Mouse (Mus musculus): ENCODE measurements around the gene Hmga1. TPM values are rescaled to one million over a fixed set of nuclear protein-coding genes. Genes with fewer than 3 reads are reported as not detected.

Hmga1 gene
- polyA plus RNA-seq, 1 experiment from 2014 or later: 106 TPM

DNA sequence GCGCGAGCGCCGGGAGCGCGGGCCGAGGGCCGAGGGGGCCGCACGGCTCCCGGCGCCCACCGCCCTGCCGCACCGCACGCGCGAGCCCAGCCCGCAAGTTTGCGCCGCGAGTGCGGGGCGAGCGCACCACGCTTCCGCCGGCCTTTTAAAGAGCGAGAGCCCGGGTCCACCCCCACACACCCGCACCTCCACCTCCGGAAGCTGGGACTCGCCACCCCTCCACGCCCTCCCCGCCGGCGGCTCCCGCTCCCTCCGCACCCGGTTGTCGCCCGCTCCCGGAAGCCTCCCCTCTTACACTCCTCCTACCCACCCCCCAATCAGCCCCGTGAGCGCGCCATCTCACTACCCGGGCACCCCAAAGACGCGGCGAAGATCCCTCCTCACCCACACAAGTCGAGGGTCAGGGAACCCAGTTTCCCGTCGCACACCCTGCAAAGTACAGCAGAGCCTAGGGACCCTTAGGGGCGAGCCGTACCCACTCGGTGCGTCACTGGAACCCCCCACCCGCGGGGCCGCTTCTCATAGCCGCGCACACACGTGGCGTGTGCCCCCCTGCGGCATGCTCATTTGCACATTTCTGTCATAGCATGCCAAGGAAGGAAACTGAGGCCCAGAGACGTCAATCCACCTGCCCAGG lies 42.9 kb upstream of the Hmga1 start:
- Histone ChIP-seq H3K4me3 (peak overlapping the region; percentile 53), H3K27me3 (peaks cover 43% of the 10 kb centered on the region), H3K27ac (replicated peaks) (no peak overlapping the region), H3K9ac (replicated peaks) (peak overlapping the region; percentile 52), H3K9me3 (no peaks in the 10 kb centered on the region), H3K4me2 (replicated peaks) (peak overlapping the region; percentile 79), H3K36me3 (no peaks in the 10 kb centered on the region), H3K4me1 (peaks cover 28% of the 10 kb centered on the region)
- peak; percentile 39; the same call in 1 of the 2 replicates for ATAC-seq (replicated peaks)
- WGBS: under 1% methylated on average over 64 of the region's 66 CpGs

DNA sequence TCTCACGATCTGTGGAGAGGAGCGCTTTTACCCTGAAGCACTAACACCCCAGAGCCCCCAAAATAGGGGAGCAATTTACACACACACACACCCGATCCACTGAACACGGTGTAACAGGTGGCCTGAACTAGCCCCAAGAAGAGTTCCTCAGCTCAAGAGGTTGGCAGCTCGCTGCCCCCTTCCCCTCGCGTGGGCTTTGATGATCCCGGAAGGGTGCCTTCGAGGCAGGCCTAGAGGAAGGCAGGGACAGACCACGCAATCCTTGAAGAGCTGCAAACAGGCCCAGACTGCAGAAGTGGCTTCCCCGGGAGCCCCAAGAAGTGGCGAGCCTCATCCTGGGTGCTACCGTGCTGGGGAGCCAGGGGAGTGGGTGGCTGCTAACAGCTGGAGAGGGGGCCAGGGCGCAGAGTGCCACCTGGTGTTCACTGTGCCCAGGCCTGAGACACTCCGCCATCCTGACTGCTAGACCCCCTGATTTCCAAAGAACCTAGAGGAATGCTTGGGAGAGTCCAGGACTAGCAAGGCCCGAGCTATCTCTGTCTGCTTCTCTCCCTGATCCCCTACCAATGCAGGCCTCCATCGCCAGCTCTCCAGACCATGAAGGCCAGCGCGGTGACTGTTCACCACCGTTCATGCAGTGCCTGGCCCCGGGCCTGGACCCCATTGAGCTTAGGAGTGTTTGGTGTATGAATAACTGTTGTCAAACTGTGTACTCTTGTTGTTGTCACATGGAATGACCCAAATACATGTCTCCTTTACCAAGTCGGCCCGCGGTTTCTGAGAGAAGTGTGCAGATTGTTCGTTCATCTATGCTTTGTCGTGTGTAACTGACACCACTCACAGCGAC lies 42.2 kb upstream of the Hmga1 start:
- H3K27me3 ChIP-seq: peaks cover 43% of the 10 kb centered on the region
- no peaks in the 10 kb centered on the region for H3K36me3 ChIP-seq
- no peak overlapping the region for H3K9ac ChIP-seq (replicated peaks)
- ATAC-seq (replicated peaks): 0 out of 2 replicates have a peak, but pooled peaks have one; percentile 11
- H3K9me3 ChIP-seq: no peaks in the 10 kb centered on the region
- H3K27ac ChIP-seq (replicated peaks): no peak overlapping the region
- peaks cover 35% of the 10 kb centered on the region for H3K4me1 ChIP-seq
- H3K4me3 ChIP-seq: peak overlapping the region; percentile 53; the same call in 1 of the 2 replicates
- H3K4me2 ChIP-seq (replicated peaks): peak overlapping the region; percentile 79
- WGBS: 28% methylated on average over 27 of the region's 27 CpGs

DNA sequence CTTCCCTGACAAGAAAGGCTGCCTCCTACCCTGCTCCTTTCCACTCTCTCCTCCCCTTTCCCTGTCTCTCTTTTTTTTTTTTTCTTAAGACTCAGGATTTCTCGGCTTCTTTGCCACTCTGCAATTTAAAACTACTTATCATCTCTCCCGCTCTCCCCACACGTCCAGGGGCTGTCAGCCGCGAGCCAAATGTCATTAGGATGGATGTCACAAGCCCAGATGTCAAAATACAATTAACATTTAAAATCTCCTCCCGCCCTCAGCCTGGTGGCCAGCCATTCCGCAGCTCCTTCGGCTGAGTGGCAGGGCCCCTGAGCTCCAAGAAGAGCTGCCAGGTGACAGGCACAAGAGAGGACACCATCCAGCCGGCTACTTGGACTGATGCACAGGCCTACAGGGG lies 38.0 kb upstream of the Hmga1 start:
- no peak overlapping the region for H3K4me2 ChIP-seq (replicated peaks)
- no peak overlapping the region for H3K9ac ChIP-seq (replicated peaks)
- no peak for ATAC-seq (replicated peaks)
- no peak overlapping the region for H3K27ac ChIP-seq (replicated peaks)
- H3K36me3 ChIP-seq: no peaks in the 10 kb centered on the region
- H3K9me3 ChIP-seq: no peaks in the 10 kb centered on the region
- H3K27me3 ChIP-seq: peaks cover 39% of the 10 kb centered on the region
- H3K4me3 ChIP-seq: no peak overlapping the region
- 7% methylated on average over 9 of the region's 9 CpGs for WGBS
- peaks cover 26% of the 10 kb centered on the region for H3K4me1 ChIP-seq

DNA sequence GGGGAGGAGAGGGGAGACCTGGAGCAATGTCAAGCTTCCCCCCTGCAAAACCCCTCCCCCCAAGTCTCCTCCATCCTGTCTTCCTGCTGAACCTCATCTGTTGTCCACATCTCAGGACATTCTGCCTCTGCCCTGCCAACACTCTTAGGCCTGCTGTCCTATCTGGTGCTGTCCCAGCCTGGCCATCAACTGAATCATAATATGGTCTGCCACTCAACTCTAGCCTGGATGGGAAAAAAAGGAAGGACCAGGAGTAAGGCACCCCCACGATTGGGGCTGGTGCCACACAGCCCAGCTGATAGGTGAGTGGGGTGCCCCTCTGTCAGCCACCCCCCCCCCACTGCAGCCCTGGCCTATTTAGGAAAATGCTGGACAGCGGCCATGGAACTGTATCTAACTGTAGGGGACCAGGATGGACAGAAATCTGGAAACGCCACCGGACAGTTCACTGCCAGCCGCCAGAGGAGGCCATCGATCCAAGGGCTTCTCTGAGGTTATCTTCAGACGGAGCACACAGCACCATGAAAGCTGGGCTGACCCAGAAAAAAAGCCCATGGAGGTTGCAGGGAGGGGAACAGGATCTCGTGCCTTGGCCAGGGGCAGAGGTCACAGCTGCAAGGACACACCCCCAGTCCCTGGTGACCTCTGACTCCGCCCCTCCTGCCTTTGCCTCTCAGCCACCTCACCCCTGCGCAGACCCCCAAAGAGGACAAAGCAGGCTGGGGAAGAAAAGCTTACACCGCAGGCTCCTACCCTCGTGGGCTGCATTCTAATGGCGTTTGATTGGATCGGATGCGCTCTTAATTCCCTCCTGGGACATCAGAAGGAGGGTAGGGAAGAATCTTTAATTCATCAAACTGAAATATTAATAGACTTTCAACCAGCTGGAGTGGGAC lies 37.3 kb upstream of the Hmga1 start:
- Histone ChIP-seq H3K4me3 (no peak overlapping the region), H3K9me3 (no peaks in the 10 kb centered on the region), H3K4me1 (peaks cover 21% of the 10 kb centered on the region), H3K4me2 (replicated peaks) (no peak overlapping the region), H3K27ac (replicated peaks) (no peak overlapping the region), H3K27me3 (peaks cover 34% of the 10 kb centered on the region), H3K36me3 (no peaks in the 10 kb centered on the region), H3K9ac (replicated peaks) (no peak overlapping the region)
- no peak for ATAC-seq (replicated peaks)
- WGBS: 28% methylated on average over 15 of the region's 15 CpGs

DNA sequence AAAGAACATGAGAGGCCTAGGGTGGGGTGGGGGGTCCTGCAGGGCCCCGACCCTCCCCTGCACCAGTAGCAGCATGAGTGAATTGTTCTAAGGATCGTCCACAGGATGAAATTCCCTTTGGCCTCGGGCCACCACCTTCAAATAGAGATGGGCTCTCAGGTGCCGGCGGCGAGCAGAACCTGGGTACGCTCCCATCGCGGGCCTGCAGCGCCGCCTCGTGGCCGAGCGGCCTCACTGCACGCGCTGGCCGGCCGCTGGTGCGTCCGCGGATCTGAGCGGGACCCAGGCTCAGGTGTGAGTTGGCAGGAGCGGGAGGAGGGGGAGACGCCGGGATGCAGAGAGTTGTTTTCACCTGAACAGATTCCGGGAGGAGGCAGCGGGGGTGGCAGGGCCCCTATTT lies 35.7 kb upstream of the Hmga1 start:
- WGBS: under 1% methylated on average over 23 of the region's 27 CpGs
- H3K4me1 ChIP-seq: peaks cover 19% of the 10 kb centered on the region
- ATAC-seq (replicated peaks): 0 out of 2 replicates have a peak, but pooled peaks have one; percentile 40
- H3K27me3 ChIP-seq: peaks cover 19% of the 10 kb centered on the region
- H3K9ac ChIP-seq (replicated peaks): no peak overlapping the region
- no peak overlapping the region for H3K4me3 ChIP-seq
- no peak overlapping the region for H3K27ac ChIP-seq (replicated peaks)
- no peaks in the 10 kb centered on the region for H3K36me3 ChIP-seq
- no peaks in the 10 kb centered on the region for H3K9me3 ChIP-seq
- peak overlapping the region; percentile 34 for H3K4me2 ChIP-seq (replicated peaks)

DNA sequence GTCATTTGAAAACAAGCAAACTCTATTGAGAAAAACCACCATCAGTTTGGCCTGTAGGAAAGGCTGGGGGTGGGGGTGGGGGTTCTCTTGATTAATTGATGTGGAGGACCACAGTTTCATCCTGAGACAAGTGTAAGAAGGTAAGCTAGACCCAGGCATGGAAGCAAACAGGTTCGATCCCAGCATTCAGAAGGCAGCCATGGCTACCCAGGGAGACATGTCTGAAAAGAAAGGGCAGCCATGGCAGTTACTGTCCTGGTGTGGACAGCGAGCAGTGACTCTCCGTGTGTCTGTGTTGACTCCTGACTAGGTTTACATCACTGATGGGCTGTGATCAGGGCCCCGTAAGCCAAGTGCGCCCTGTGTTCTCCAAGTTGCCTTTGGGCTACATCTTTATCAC lies 35.0 kb upstream of the Hmga1 start, which contains the start of gene Grm4:
TSS of gene Grm4 (minus strand) at position 101 of the 400 bp plus-strand sequence.
- Histone ChIP-seq H3K9ac (replicated peaks) (no peak within 1 kb of the TSS), H3K27ac (replicated peaks) (no peak within 1 kb of the TSS), H3K4me2 (replicated peaks) (peak within 1 kb of the TSS; percentile 34), H3K4me1 (peaks cover 19% of the 10 kb centered on the region), H3K27me3 (peaks cover 19% of the 10 kb centered on the region), H3K9me3 (no peaks in the 10 kb centered on the region), H3K36me3 (no peaks in the 10 kb centered on the region), H3K4me3 (no peak within 1 kb of the TSS)
- no peak for ATAC-seq (replicated peaks)
- 78% methylated on average over 5 of the region's 5 CpGs for WGBS

DNA sequence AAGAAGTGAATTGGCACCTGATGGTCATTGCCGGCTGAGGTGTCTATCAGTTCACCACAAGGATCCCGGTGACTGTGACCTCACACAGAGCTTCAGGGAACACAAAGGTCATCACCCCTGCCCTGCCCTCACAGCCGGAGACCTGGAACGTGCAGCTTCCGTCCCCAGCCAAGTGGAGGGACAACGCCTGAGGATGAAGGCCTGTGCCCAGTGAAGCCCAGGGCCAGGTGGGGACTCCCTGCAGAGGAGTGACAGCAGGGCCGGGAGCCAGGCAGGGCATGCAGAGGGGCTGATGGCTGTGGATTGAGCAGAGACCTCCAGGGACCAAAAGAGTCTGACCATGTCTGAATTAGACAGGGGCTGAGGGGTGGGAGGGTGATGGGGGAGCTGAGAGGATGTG lies 33.2 kb upstream of the Hmga1 start:
- ATAC-seq (replicated peaks): no peak
- H3K4me1 ChIP-seq: peaks cover 14% of the 10 kb centered on the region

DNA sequence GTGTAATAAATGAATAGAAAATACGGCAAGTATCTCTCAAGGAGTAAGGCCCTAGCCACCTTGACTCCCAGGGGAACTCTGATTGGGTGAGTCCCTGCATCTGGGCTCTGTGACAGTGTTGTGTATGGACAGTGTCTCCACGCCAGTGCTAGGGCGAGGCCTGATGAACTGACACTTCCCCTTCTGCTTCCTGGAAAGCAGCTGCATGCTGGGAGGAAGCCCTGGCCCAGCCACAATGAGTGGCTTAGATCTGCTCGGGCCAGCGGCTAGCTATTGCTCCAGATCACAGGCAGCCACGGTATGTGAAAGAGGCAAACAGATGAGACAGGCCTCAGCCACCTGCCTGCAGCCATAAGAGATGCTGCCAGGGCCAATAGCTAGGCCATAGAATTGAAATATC lies 29.1 kb upstream of the Hmga1 start:
- no peaks in the 10 kb centered on the region for H3K27me3 ChIP-seq
- H3K9me3 ChIP-seq: no peaks in the 10 kb centered on the region
- 82% methylated on average over 6 of the region's 6 CpGs for WGBS
- H3K4me3 ChIP-seq: no peak overlapping the region
- ATAC-seq (replicated peaks): no peak
- H3K4me2 ChIP-seq (replicated peaks): no peak overlapping the region
- no peak overlapping the region for H3K27ac ChIP-seq (replicated peaks)
- no peak overlapping the region for H3K9ac ChIP-seq (replicated peaks)
- H3K36me3 ChIP-seq: no peaks in the 10 kb centered on the region
- no peaks in the 10 kb centered on the region for H3K4me1 ChIP-seq

More for the DNA sequence above, 33.2 kb upstream of the Hmga1 start:
- Histone ChIP-seq H3K4me2 (replicated peaks) (no peak overlapping the region), H3K9ac (replicated peaks) (no peak overlapping the region), H3K36me3 (no peaks in the 10 kb centered on the region), H3K27ac (replicated peaks) (no peak overlapping the region), H3K4me3 (no peak overlapping the region), H3K9me3 (no peaks in the 10 kb centered on the region), H3K27me3 (peaks cover 19% of the 10 kb centered on the region)
- 69% methylated on average over 7 of the region's 7 CpGs for WGBS

DNA sequence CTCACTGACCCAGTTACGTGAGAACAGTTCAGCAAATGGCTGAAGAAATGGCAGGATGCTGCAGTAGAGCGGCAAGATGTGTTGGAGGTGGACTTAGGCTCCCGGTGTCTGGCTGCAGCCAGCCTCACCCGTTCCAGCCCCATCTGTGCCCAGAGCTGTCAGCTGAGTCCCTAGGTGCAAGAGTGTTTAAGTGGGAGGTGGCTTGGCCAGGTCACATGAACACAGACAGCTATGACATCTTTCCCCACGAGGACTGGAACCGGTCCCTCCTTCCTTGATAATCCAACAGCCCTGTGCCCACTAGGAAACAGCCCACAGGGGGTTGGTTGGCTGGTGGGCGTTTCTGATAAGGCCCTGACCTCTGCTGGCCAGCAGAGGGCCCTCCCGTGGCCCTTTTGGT lies 28.3 kb upstream of the Hmga1 start:
- no peaks in the 10 kb centered on the region for H3K4me1 ChIP-seq
- no peak overlapping the region for H3K4me3 ChIP-seq
- ATAC-seq (replicated peaks): no peak
- no peak overlapping the region for H3K9ac ChIP-seq (replicated peaks)
- H3K27me3 ChIP-seq: no peaks in the 10 kb centered on the region
- no peak overlapping the region for H3K27ac ChIP-seq (replicated peaks)
- WGBS: 61% methylated on average over 8 of the region's 8 CpGs
- no peaks in the 10 kb centered on the region for H3K9me3 ChIP-seq
- no peaks in the 10 kb centered on the region for H3K36me3 ChIP-seq
- H3K4me2 ChIP-seq (replicated peaks): no peak overlapping the region

DNA sequence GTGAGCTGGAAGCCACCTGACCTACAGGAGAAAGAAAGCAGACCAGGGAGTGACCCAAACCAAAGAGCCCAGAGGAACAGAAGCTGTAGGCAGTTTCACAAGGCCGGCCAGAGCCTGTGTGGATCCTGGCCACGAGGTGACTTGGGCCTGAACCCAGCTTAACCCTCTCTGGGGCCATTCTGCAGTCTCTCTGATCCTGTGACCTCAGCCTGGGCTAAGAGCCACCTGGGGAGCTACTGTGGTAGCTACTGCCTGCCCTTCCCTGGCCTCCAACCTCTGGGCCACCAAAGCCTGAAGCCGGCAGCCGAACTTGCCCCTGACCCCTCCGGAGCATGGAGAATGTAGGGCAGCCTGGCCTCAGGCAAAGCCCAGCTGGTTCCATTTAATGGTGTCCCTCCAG lies 27.5 kb upstream of the Hmga1 start:
- Histone ChIP-seq H3K27me3 (no peaks in the 10 kb centered on the region), H3K36me3 (no peaks in the 10 kb centered on the region), H3K4me2 (replicated peaks) (no peak overlapping the region), H3K9me3 (no peaks in the 10 kb centered on the region), H3K4me1 (no peaks in the 10 kb centered on the region), H3K27ac (replicated peaks) (no peak overlapping the region), H3K4me3 (no peak overlapping the region), H3K9ac (replicated peaks) (no peak overlapping the region)
- 81% methylated on average over 5 of the region's 5 CpGs for WGBS
- ATAC-seq (replicated peaks): no peak

DNA sequence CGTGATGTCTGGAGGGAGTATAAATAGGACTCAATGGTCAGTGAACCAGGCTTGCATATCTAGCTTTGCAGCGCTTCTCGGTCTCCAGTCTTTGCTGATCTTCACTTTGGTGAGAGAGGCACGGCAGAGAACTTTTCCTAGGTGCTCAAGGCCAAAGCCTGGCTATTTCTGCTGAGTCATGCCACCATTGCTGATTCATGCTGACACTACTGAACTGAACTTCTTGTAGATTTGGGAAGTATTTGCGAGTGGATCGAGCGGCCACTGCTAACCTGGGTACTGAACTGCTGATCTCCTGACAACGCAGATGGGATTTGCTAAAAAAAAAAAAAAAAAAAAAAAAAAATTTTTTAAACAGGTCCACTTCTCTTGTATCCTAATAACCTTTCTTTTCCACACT lies 24.2 kb upstream of the Hmga1 start:
- H3K4me3 ChIP-seq: no peak overlapping the region
- no peak overlapping the region for H3K27ac ChIP-seq (replicated peaks)
- H3K36me3 ChIP-seq: no peaks in the 10 kb centered on the region
- H3K27me3 ChIP-seq: no peaks in the 10 kb centered on the region
- no peak overlapping the region for H3K9ac ChIP-seq (replicated peaks)
- no peak for ATAC-seq (replicated peaks)
- H3K4me1 ChIP-seq: peaks cover 2% of the 10 kb centered on the region
- no peaks in the 10 kb centered on the region for H3K9me3 ChIP-seq
- H3K4me2 ChIP-seq (replicated peaks): no peak overlapping the region
- 90% methylated on average over 8 of the region's 8 CpGs for WGBS

DNA sequence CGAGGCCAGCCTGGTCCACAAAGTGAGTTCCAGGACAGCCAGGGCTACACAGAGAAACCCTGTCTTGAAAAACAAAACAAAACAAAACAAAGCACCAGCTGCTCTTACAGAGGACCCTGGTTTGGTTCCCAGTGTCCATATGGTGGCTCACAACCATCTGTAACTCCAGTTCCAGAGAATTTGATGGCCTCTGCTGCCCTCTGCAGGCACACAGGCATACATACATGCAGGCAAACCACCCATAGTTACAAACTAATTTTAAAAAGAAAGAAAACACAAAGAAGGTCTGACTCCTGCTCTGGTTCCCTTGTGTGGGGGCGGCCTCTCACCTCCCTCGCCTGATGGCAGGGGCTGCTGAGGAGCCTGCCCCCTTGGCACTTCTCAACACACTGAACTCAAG lies 22.9 kb upstream of the Hmga1 start:
- H3K9ac ChIP-seq (replicated peaks): no peak overlapping the region
- no peak for ATAC-seq (replicated peaks)
- 81% methylated on average over 3 of the region's 3 CpGs for WGBS

More for the DNA sequence above, 22.9 kb upstream of the Hmga1 start:
- Histone ChIP-seq H3K4me1 (peaks cover 2% of the 10 kb centered on the region), H3K4me2 (replicated peaks) (no peak overlapping the region), H3K27ac (replicated peaks) (no peak overlapping the region), H3K9me3 (no peaks in the 10 kb centered on the region), H3K27me3 (no peaks in the 10 kb centered on the region), H3K36me3 (no peaks in the 10 kb centered on the region), H3K4me3 (no peak overlapping the region)

All from forebrain, embryonic 15.5 days (tissue).